Mouse (Mus musculus) ES-CJ7 (cell line): ENCODE results near the gene Grk6.

Source experiments
- DNase-seq: peaks from one replicate; pipeline ENCODE4 v3.0.0; 2011; ENCODE audit warnings: low read depth, low spot score

The Grk6 gene

DNA sequence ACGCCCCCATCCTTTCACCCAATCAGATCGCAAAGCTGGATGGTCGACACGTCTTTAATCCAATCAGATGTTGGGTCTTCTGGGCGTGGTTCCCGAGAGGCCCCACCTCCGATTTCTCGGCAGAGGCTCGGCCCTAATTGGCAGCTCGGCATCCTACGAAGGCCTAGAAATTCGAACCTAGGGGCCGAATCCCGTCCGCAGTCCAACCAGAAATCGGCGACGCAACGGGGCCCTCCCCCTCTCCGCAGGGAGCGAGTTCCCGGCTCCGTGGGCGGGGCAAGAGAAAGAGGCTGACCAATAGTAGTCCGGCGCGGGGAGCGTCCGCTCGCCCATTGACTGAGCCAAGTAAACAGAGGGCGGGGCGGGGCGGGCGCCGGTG, at the start of gene Grk6:
Gene Grk6 (plus strand): TSS at position 136 of the 379 bp plus-strand sequence.
- DNase-seq = peak; percentile 99

DNA sequence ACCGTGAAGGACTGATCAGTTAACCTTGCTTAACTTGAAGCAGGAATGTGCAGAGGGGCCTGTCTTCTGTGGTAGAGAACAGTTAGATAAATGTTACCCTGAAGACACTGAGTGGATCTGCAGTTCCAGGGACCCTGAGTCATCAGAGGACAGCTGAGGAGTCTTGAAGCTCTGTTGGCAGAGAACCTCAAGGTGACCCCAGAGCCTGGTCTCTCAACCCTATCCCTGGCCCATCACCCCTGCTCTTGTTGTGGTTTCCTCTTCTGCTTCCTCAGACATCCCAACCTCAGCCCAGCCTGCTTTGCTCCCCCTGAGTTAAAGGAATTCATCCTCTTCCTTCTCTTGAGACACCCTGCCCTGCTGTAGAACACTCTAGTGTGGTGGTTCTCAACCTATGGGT, 46.8 kb upstream of the Grk6 start, which contains the start of gene Slc34a1:
Gene Slc34a1 (plus strand): TSS at position 100 of the 400 bp plus-strand sequence.
- DNase-seq = no peak

DNA sequence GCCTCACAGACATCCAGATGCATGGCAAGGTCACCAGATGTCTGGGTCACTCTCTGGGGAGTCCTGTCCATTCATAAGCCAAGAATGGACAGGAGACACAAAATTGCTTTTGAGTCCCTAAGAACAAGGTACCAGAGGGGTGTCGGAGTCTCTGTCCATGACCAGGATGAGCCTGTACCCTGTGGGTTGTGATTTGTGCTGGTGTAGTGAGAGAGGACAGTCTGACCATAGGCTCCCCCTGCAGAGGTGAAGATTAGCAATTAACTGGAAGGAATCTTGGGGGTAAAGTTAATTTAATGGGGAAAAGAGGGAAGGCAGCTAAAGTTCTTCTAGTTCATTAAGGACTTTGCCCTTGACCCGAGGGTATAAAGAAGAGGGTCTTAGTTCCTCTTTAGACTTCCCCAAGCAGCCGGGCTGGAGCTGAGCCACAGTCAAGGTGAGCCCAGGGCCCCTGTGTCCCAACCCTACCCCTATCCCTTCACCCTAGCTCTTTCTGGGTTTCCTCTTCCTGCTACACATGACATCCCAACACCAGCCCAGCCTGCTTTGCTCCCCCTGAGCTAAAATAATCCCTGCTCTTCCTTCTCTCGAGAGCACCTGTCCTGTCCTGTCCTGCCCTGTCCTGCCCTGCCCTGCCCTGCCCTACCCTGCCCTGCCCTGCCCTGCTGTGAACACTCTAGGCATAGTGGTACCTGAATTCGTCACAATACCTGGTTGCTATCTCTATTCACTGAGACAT, 45.4 kb upstream of the Grk6 start:
- DNase-seq = no peak

DNA sequence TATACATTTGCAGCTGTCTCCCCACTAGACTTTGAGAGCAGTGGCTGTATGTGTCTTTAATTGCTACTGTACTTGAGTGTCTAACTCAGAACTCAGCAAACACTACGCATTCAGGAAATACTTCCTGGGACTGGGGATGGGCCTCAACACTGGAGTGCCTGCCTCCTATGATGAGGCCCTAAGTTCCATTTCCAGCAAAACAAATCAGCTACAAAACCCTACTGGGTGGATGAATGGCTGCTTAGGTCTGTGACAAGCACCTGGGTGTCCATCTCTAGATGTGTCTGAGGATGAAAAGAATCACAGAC, 44.9 kb upstream of the Grk6 start:
- no peak for DNase-seq

DNA sequence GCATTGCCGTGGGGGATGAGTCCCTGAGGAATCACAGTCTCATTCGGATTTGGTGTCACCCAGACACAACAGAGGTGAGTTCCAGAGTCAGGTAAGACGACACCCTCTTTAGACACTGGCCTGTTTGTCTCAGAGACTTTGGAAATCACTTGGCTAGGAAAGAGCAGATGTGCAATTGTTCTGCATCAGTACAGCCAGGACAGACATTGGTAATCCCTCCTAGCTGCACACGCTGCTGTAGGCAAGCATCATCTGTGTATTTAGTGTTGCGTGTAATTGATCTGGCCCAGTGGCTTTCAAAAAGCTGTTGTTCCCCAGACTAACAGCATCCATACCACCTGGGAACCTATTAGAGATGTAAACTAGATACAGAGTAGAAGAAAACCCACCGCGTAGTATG, 41.6 kb upstream of the Grk6 start:
- no peak for DNase-seq

DNA sequence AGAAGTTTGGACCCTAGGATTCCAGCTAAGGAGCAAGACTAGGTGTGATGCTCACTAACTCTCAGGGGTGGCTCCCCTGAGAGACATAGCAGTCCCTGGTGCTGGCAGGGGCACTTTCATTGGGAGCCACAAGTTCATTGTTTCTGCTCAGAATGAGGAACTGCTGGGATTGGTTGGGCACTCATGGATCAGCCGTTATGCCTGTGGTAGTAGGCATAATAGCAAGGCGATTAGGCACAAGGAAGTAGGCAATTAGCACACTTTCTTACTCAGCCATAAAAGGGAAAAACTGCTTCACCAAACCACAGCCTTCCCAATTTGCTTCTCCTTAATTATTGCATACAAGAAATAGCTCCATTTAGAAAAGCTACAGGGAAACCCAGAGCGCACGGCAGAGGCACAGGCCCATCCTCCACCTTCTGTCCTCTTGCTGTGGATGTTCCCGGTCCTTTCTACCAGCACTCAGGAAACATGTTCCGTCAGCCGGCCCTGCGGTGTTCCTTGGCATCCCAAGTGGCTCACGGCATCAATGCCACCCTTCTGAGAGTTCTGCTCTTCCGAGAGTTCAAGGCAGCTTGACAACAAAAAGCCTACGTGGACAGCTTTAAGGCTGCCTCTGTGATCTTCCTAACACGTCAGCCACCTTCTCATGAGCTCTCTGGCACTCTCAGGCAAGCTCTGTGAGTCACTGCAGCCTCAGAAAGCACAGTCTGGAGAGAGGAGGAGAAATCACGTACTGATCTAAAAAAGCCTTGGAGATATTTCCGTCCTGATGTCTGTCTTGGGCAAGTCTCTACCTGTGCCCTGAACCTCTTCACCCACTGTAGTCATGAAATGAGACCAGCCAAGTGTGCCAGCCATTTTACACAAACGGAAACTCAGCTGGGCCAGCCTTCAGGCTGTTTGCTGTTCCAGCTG, 40.7 kb upstream of the Grk6 start:
- no peak for DNase-seq

DNA sequence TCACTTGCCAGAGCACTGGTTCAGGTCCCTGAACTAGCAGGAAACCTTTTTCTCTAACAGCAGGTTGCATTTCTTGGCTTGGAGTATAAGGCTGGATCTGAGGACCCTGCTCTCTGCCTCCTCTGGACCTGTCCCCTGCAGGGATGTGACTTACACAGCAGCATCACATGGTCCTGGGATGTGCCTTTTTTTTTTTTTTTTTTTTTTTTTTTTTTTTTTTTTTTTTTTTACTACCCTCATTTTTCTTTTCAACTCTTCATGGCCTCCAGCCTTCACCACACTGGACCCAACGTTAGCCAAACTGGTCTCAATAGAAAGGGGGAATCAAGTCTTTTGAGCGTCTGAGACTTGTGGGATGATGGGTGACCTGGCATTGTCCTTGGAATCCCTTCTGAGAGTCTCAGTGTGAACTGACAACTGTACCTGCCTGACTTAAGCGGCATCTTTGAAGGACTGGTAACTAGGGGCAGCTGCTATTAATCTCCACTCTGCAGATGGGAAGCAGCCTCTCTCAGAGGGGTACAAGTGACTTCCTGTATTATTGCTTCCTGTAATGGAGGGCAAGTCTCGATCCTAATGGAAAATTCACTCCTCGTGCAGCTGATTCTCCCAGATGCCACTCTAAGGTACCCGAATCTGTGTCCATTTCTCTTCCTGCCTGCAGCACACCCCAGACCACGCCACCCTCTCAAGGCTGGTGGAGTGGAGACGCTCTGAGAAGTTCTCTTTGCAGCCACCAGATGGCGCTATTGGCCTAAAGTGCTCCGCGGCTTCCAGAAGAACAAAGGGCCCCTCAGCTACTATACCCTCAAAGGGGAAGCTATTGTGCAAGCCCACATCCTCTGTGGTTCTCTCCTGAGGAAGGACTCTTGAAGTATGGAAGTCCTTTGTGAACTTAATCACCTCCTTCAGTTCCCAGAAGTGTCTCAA, 39.8 kb upstream of the Grk6 start:
- DNase-seq = peak; percentile 78

DNA sequence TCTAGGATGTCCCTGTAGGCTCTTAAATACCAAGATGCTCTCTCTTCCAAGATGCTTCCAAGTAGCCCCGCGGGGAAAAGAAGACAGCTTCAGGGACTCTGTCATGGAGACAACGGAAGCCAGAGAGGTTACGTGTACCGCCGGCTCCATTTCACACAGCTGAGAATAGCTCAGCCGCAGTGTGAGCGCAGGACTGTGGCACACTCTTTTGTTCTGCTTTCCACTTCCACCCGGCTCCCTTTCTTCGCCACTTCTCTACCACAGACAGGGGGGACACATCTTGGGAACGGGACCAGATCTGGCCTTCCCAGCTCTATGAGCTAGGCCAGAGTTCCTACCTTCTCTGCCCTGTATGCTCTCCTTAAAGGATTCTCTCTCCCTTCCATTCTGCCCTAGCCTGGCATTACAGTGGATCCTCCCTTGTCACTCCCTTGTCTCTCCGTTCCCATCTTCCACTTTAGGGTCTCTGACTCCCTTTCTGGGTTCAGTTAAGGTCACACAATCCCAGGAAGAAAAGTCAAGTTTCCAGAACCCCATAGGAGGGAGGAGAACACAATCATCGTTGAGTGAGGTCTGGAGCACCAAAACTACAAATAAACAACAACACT, 39.0 kb upstream of the Grk6 start:
- no peak for DNase-seq

DNA sequence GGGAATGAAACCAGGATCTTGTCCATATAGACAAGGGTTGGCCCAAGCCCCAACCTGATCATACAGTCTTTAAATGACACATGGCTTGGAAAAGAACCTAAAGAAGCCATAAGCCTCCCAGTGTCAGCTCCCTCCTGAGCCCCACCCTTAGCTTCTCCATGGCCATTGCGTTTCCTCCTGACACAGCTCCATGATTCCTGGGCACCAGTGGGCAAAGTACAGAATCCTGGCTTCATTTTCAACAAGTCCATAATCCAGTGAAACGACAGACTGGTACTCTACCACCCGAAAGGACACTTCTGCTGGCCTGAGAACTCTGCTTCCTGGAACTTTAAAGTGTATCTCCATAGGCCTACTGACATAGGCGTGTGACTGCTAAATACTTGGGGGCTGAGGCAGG, 37.5 kb upstream of the Grk6 start:
- DNase-seq = no peak

DNA sequence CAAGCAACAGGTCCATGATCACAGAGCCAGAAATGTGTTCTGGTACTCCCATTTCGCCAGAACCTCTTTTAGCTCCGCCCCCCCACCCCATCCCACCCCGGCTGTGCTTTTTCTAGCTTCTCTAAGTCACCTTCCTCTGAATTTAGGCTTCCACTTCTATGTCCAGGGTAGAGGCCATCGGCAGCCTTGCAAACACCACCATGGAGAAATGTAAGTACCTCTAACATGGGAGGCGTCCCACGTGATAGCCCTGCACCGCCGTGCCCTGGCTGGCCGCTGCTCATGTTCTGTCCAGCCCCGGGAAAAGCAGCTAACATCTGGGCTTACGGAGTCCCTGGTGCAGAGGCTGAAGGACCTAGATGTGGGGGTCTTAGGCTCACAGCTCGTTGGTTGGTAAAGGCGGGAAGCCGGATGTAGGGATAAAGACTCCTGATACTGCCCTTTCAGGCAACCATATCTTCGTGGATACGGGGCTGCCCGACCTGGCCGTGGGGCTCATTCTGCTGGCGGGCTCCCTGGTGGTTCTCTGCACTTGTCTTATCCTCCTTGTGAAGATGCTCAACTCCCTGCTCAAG, 36.2 kb upstream of the Grk6 start:
- no peak for DNase-seq

DNA sequence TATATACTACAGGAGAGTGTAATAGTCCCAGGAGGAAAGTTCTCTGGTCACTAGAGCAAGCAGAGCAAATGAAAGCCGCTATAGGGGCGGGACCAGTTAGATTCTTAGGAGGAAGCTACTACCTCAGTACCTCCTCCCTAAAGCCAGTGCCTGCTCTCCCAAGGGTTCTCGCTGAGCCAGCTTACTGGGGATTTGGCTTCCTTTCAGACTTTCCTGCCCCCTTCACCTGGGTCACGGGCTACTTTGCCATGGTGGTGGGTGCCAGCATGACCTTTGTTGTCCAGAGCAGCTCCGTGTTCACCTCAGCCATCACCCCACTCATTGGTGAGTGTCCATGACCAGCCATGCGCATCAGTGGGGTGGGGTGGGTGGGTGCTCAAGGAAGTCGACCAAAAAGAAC, 33.0 kb upstream of the Grk6 start:
- DNase-seq = no peak

DNA sequence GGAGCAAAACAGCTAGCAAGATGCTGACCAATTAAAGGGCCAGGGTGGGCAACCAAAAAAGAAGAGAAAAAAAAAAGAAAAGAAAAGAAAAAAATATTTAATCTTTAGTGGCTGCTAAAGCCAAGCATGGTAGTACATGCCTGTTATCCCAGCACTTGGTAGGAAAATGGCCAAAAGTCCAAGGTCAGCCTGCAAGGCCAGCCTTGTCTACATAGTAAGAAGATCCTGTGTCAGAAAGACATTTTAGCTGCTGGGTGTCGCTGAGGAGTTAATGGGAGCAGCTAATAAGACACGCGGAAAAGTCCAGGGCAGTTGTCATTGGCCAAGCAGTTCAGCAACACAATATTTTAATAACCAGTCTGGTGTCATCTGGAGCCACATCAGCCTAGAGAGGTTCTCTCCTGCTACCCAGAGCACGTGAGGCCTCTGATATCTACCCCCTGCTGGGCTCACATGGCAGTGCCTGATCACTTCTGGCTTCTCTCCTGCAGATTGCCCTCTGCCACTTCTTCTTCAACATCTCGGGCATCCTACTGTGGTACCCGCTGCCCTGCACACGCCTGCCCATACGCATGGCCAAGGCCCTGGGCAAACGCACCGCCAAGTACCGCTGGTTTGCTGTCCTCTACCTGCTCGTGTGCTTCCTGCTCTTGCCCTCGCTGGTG, 32.1 kb upstream of the Grk6 start:
- no peak for DNase-seq

DNA sequence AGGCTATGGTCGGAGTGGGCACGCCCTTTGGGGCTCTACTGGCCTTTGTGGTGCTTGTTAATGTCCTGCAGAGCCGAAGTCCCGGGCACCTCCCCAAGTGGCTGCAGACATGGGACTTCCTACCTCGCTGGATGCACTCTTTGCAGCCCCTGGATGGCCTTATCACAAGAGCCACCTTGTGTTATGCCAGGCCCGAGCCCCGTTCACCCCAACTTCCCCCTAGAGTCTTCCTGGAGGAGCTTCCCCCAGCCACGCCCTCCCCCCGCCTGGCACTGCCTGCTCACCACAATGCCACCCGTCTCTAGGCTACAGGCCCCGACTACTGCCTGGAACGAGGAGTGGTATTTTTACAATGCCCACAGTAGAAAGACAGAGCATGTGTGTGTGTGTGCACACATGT, 31.5 kb upstream of the Grk6 start:
- DNase-seq = no peak

DNA sequence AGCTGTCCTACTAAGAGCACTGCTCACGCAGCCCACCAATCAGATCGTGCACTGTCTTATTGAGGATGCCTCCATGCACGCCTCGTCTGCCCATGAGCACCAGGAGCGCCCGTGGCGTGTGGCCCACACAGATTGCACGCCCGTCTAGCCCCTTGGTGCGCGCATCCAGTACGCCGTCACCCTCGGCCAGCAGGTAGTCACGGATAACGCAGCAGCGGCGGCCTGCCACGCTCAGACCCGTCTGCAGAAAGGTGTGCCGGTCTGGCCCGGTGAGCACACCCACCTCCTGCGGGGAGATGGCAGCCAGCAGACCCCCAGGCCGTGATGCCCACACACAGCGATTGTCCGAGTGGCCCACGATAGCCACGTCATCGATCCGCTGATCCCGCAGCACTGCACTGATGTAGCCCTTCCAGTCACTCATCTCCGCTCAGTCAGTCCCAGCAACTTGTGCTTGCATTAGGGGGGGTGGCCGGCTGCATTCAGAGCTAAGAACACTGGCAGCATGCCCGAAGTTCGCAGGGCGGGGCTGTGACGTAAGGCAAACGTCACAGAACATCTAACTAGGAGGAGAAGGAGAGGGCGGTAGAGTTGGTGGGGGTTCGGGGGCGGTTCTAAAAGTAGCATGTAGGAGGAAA, 30.0 kb upstream of the Grk6 start, which contains the start of gene Pfn3:
Gene Pfn3 (minus strand): TSS at position 490 of the 638 bp plus-strand sequence.
- peak; percentile 64 for DNase-seq

DNA sequence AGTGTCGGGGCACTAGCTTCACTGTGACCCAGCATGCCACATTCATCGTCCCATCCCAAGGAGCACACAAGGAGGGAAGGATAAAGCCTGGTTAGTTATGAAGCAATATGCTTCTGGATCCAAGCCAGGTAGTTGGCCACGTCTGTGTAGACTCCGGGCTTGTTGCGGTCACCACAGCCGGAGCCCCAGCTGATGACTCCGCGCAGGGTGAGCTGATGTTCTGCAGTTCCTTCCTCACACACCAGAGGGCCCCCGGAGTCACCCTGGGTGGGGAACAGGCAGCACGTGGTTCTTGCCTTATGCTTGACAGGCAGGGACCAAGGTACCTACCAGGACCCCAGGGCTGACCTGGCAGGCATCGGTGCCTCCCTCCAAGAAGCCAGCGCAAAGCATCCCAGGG, 26.9 kb upstream of the Grk6 start:
- DNase-seq = peak; percentile 81

DNA sequence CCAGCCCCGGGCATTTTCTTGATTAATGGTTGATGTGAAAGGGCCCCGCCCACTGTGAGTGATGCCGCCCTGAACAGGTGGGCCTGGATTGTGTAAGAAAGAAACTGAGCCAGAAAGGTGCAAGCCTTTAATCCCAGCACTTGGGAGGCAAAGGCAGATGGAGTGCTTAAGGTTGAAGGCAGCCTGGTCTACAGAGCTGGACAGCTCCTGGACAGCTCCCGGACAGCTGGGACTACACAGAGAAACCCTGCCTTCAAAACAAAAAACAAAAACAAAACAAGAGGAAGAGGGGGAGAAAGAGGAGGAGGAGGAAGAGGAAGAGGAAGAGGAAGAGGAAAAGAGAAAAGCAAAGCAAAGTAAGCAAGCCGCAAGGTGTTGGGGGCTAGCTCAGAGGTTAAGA, 25.7 kb upstream of the Grk6 start:
- DNase-seq = no peak

DNA sequence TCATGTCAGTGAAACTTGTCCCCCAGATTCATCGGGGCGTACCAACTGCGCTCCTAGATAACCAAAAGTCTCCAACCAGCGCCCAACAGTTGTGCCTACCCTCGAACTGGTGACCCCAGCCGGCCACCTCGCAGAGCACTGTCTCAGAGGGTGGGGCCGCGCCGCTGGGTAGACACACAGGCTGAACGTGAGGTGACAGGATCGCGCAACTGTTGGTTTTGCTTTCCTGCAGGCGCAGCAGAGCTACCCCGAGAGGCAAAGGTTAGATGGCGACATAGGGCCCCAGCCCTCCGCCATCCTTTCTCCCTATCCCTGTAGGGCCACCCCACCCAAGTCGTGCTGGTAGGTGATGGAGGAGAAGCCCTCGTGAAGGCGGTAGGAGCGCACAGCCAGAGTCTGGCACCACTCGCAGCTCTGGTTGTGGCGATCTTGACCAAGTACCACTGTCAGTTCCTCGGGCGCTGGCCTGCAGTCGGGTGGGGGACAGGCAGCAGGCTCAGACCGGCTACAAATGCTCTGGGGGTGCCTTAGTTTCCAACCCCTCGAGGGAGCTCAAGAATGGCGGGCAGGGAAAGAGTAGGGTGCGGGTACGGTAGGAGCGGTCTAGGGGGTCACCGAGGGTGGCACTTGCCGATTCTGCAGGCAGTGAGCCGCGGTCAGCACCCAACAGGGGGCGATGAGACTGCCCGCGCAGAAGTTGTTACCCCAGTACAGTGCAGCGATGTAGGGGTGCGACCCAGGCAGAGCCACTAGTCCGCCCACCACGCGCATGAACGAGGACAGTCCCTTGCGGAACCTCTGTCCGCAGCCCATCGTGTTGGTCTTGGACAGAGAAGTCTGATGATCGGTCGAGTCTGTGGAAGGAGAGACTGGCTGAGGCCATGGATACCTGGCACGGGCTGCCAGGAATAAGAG, 24.6 kb upstream of the Grk6 start:
- no peak for DNase-seq

DNA sequence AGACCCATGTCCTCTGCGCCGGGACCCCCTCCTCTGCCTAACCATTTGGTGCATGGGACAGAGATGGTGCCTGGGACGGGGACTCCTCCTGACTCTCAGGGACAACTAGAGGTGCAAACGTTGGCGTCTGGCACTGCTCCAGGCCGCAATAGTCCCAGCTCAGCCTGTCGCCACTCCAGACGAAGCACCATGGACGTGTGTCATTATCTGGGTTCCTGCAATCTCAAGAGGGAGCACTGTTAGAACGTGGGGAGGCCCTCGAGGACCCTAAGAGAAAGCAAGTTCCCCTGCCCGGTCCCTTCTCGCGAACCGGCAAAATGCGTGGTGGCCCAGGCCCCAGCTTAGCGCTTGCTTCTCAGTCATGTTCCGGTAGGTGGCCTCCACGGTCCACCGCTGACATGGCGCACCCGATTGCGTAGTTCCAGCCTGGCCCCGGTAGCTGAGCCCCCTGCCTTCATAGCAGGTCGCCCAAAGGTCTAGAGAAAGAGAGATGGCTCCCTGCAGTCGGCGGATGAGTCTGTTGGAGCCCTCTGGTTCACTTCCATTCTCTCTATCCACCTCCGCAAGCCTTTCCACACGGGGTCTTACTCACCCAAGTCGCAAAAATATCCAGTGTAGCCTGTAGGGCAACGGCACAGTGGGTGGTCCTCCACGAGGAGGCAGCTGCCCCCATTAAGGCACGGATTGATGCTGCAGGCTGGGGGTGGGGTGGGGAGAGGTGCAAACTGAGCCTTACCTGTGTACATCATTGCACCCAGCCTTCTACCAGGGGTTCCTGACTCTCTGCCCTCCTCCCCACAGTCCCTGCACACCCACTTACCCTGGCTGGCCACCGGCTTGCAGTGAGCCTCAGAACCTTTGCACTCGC, 23.7 kb upstream of the Grk6 start:
- DNase-seq = peak; percentile 30
